Mouse (Mus musculus): ENCODE results near the gene Colgalt2.
"Not testable (repeated sequence)": the region's sequence is repeated elsewhere in the genome, so short reads cannot be mapped to it uniquely, and the experiment has no call there.

The Colgalt2 gene

GRCm38 (mm10) chr1:152417602-152418001 lies 18.0 kb downstream of the Colgalt2 start:
- no peak for DNase-seq (ENCODE audit: low spot score in 2 of 2)

- DNase-seq (ENCODE audit: low spot score in 2 of 2), result no peak
These were observed 22.7 kb downstream of the Colgalt2 start for GRCm38 (mm10) chr1:152422295-152422694.

- no peak for DNase-seq (ENCODE audit: low spot score in 2 of 2)
These were observed 23.4 kb downstream of the Colgalt2 start for GRCm38 (mm10) chr1:152423052-152423451.

- no peak for DNase-seq (ENCODE audit: low spot score in 2 of 2)
These were observed 28.4 kb downstream of the Colgalt2 start for GRCm38 (mm10) chr1:152427912-152428581.

GRCm38 (mm10) chr1:152429805-152430204 lies 30.2 kb downstream of the Colgalt2 start:
- no peak for DNase-seq (ENCODE audit: low spot score in 2 of 2)

GRCm38 (mm10) chr1:152434166-152434565 lies 34.5 kb downstream of the Colgalt2 start:
- DNase-seq (ENCODE audit: low spot score in 2 of 2), result no peak

- DNase-seq (ENCODE audit: low spot score in 2 of 2), result not testable (repeated sequence)
These were observed 37.9 kb downstream of the Colgalt2 start for GRCm38 (mm10) chr1:152437518-152437917.

- DNase-seq (ENCODE audit: low spot score in 2 of 2), result no peak
These were observed 39.8 kb downstream of the Colgalt2 start for GRCm38 (mm10) chr1:152439408-152439807.

- no peak for DNase-seq (ENCODE audit: low spot score in 2 of 2)
These were observed 40.2 kb downstream of the Colgalt2 start for GRCm38 (mm10) chr1:152439874-152440273.

- DNase-seq (ENCODE audit: low spot score in 2 of 2), result no peak
These were observed 45.0 kb downstream of the Colgalt2 start for GRCm38 (mm10) chr1:152444630-152445029.

- no peak for DNase-seq (ENCODE audit: low spot score in 2 of 2)
These were observed 46.3 kb downstream of the Colgalt2 start for GRCm38 (mm10) chr1:152445925-152446324.

GRCm38 (mm10) chr1:152454536-152454935 lies 54.9 kb downstream of the Colgalt2 start:
- no peak for DNase-seq (ENCODE audit: low spot score in 2 of 2)

- DNase-seq (ENCODE audit: low spot score in 2 of 2), result no peak
These were observed 55.9 kb downstream of the Colgalt2 start for GRCm38 (mm10) chr1:152455275-152456243.

- no peak for DNase-seq (ENCODE audit: low spot score in 2 of 2)
These were observed 56.6 kb downstream of the Colgalt2 start for GRCm38 (mm10) chr1:152456266-152456665.

- DNase-seq (ENCODE audit: low spot score in 2 of 2), result no peak
These were observed 58.0 kb downstream of the Colgalt2 start for GRCm38 (mm10) chr1:152457596-152457995.

- no peak for DNase-seq (ENCODE audit: low spot score in 2 of 2)
These were observed 59.4 kb downstream of the Colgalt2 start for GRCm38 (mm10) chr1:152458996-152459395.

- DNase-seq (ENCODE audit: low spot score in 2 of 2), result no peak
These were observed 61.3 kb downstream of the Colgalt2 start for GRCm38 (mm10) chr1:152460931-152461330.

- DNase-seq (ENCODE audit: low spot score in 2 of 2), result no peak
These were observed 62.2 kb downstream of the Colgalt2 start for GRCm38 (mm10) chr1:152461814-152462213.

- no peak for DNase-seq (ENCODE audit: low spot score in 2 of 2)
These were observed 62.7 kb downstream of the Colgalt2 start for GRCm38 (mm10) chr1:152462348-152462747.

- no peak for DNase-seq (ENCODE audit: low spot score in 2 of 2)
These were observed 66.7 kb downstream of the Colgalt2 start for GRCm38 (mm10) chr1:152466280-152466679.

GRCm38 (mm10) chr1:152468443-152468842 lies 68.8 kb downstream of the Colgalt2 start:
- no peak for DNase-seq (ENCODE audit: low spot score in 2 of 2)

- DNase-seq (ENCODE audit: low spot score in 2 of 2), result no peak
These were observed 76.5 kb downstream of the Colgalt2 start for GRCm38 (mm10) chr1:152476126-152476525.

- no peak for DNase-seq (ENCODE audit: low spot score in 2 of 2)
These were observed 91.2 kb downstream of the Colgalt2 start for GRCm38 (mm10) chr1:152490842-152491241.
